In the genomic region with DNA sequence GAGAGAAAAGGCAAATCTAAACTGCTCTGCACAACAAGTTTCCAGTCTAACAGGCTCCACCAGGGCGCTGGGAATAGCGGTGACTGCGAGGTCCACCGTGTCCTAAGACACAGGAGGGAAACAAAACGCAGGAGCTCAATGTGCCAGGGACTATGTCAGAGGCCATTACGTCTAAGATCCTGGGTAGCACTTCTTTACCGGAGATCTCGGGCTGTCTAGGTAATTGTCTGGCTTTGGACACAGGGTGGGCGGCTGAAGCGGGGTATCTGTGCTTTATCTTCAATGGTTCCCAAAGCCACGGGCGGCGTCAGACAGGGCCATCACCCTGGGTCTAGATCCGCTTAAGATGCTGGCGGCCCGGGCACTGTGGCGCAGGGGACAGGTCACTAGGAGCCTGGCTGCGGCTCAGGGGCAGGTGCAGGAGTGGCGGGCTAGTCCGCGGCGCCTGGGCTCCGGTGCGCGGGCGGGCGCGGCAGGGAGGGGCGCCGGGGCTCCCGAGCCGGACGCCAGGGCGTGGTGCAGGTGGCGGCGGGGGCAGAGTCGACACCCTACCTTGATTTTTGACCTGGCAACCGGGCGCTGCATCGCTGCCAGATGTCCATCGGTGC, we compare ENCODE assay signal across 8 mouse cellular contexts. TPM values are rescaled to one million over a fixed set of nuclear protein-coding genes. Genes with fewer than 3 reads are reported as not detected.
DNase-seq lines count a peak whose midpoint lies in the region; ATAC-seq and TF ChIP-seq lines count a peak whose summit lies in the region.

No protein-coding gene starts in this region.

- no peak overlapping the region for H3K27ac ChIP-seq in bone marrow macrophage, adult 2 months (ENCODE audit: insufficient read depth, low read depth, low read length)
- no peak overlapping the region for H3K27ac ChIP-seq in liver, embryonic 11.5 days (ENCODE audit: low read depth, low read length)
- H3K27ac ChIP-seq in neural tube, embryonic 12.5 days = no peak overlapping the region

- no peaks in the 10 kb centered on the region for H3K36me3 ChIP-seq in liver, embryonic 11.5 days (ENCODE audit: control insufficient read depth, insufficient read depth, low read length)
- H3K36me3 ChIP-seq in neural tube, embryonic 12.5 days = no peaks in the 10 kb centered on the region

- TF ChIP-seq CTCF in bone marrow macrophage, adult 2 months (IDR thresholded peaks at IDR 0.05; ENCODE audit: low read depth, low read length) = no peak

- H3K9me3 ChIP-seq in liver, embryonic 11.5 days (ENCODE audit: control insufficient read depth, low read length) = no peaks in the 10 kb centered on the region
- H3K9me3 ChIP-seq in neural tube, embryonic 12.5 days = no peaks in the 10 kb centered on the region

- H3K9ac ChIP-seq in liver, embryonic 11.5 days (ENCODE audit: low read depth, low read length) = no peak overlapping the region; the same call in 1 of the 2 replicates
- H3K9ac ChIP-seq in neural tube, embryonic 12.5 days = peak overlapping the region; percentile 42; the same call in 1 of the 2 replicates

- TF ChIP-seq POLR2A in bone marrow macrophage, adult 2 months (IDR thresholded peaks at IDR 0.05; ENCODE audit: borderline replicate concordance, low read depth, low read length) = no peak

- H3K4me1 ChIP-seq in bone marrow macrophage, adult 2 months (ENCODE audit: control insufficient read depth, insufficient read depth, low read length) = no peaks in the 10 kb centered on the region
- H3K4me1 ChIP-seq in liver, embryonic 11.5 days (replicated peaks; ENCODE audit: control insufficient read depth, insufficient read depth, low read length) = peaks cover 11% of the 10 kb centered on the region; the same call in 1 of the 2 replicates
- peaks cover 36% of the 10 kb centered on the region for H3K4me1 ChIP-seq in neural tube, embryonic 12.5 days

- 1% methylated on average over 41 of the region's 41 CpGs for WGBS in liver, embryonic 11.5 days
- WGBS in neural tube, embryonic 12.5 days = under 1% methylated on average over 41 of the region's 41 CpGs

- peak; percentile 13; the same call in 1 of the 2 replicates for ATAC-seq in granulocyte monocyte progenitor cell, adult 5-6 weeks (replicated peaks; ENCODE audit: poor library complexity, severe bottlenecking)
- ATAC-seq in liver, embryonic 11.5 days (replicated peaks; ENCODE audit: low FRiP score) = no peak
- 0 out of 2 replicates have a peak, but pooled peaks have one; percentile 11 for ATAC-seq in neural tube, embryonic 12.5 days (ENCODE audit: low FRiP score, low read depth)
- no peak for ATAC-seq in monocyte, adult 5-6 weeks (replicated peaks; ENCODE audit: insufficient number of reproducible peaks, low FRiP score, low TSS enrichment, poor library complexity, severe bottlenecking)

- H3K27me3 ChIP-seq in liver, embryonic 11.5 days (replicated peaks; ENCODE audit: control insufficient read depth, insufficient read depth, low read length) = peaks cover 66% of the 10 kb centered on the region
- peaks cover 75% of the 10 kb centered on the region for H3K27me3 ChIP-seq in neural tube, embryonic 12.5 days (replicated peaks)

- H3K4me2 ChIP-seq in liver, embryonic 11.5 days = peak overlapping the region; percentile 63
- H3K4me2 ChIP-seq in neural tube, embryonic 12.5 days (replicated peaks) = peak overlapping the region; percentile 96

- H3K4me3 ChIP-seq in bone marrow macrophage, adult 2 months (ENCODE audit: insufficient read depth, low read length) = peak overlapping the region; percentile 53
- H3K4me3 ChIP-seq in liver, embryonic 11.5 days (ENCODE audit: low read depth, low read length) = peak overlapping the region; percentile 53
- peak overlapping the region; percentile 45 for H3K4me3 ChIP-seq in neural tube, embryonic 12.5 days

- peak; percentile 62 for DNase-seq in kidney, adult 18-20 months
- no peak for DNase-seq in kidney, postnatal 14 days
- peak; percentile 43 for DNase-seq in liver, embryonic 11.5 days (ENCODE audit: low spot score)
- DNase-seq in adrenal gland, adult 8-10 months = no peak

RNA-seq across cellular contexts. Expression of a gene that starts 1.5 kb away (rescaled TPM):
- not detected in 2 replicates for polyA plus RNA-seq in bone marrow macrophage, adult 2 months (2012; ENCODE audit: insufficient read depth, insufficient read length, missing spikeins)
- not detected in 2 replicates for total RNA-seq in granulocyte monocyte progenitor cell, adult 5-6 weeks (2014; fragmentation: Nextera tagmentation)
- total RNA-seq in granulocyte monocyte progenitor cell, adult 5-6 weeks (2017) = not detected in 2 replicates
- 0.14 TPM in 1 of 2 replicates, not detected in the other for polyA plus RNA-seq in liver, embryonic 11.5 days (2014; fragmentation: Nextera tagmentation; extraction: Ambion mirVana)
- 0.13 and 0.16 TPM in 2 replicates for polyA plus RNA-seq in neural tube, embryonic 12.5 days (2016; fragmentation: Nextera tagmentation; extraction: Ambion mirVana)
- total RNA-seq in monocyte, adult 5-6 weeks (2017) = not detected in 3 replicates
- not detected for total RNA-seq in adrenal gland, adult 8-10 months (2022)

RNA-seq across cellular contexts. Expression of a gene that starts 38.3 kb away (rescaled TPM):
- polyA plus RNA-seq in bone marrow macrophage, adult 2 months (2012; ENCODE audit: insufficient read depth, insufficient read length, missing spikeins) = 23.7 and 33.0 TPM in 2 replicates
- 62.8 and 84.3 TPM in 2 replicates for total RNA-seq in granulocyte monocyte progenitor cell, adult 5-6 weeks (2014; fragmentation: Nextera tagmentation)
- total RNA-seq in granulocyte monocyte progenitor cell, adult 5-6 weeks (2017) = 37.3 and 37.9 TPM in 2 replicates
- polyA plus RNA-seq in liver, embryonic 11.5 days (2014; fragmentation: Nextera tagmentation; extraction: Ambion mirVana) = 33.5 and 34.8 TPM in 2 replicates
- polyA plus RNA-seq in neural tube, embryonic 12.5 days (2016; fragmentation: Nextera tagmentation; extraction: Ambion mirVana) = 38.8 and 39.8 TPM in 2 replicates
- 14.5 to 22.5 TPM (median 21.7 TPM) in 3 replicates for total RNA-seq in monocyte, adult 5-6 weeks (2017)
- 10 to 100 TPM; 26.2 to 34.0 (median 31.5) TPM for total RNA-seq in adrenal gland, adult 8-10 months (2022)

RNA-seq across cellular contexts. Expression of a gene that starts 38.3 kb away (rescaled TPM):
- 3.6 TPM in 1 of 2 replicates, not detected in the other for polyA plus RNA-seq in bone marrow macrophage, adult 2 months (2012; ENCODE audit: insufficient read depth, insufficient read length, missing spikeins)
- not detected in 2 replicates for total RNA-seq in granulocyte monocyte progenitor cell, adult 5-6 weeks (2014; fragmentation: Nextera tagmentation)
- total RNA-seq in granulocyte monocyte progenitor cell, adult 5-6 weeks (2017) = not detected in 2 replicates
- polyA plus RNA-seq in liver, embryonic 11.5 days (2014; fragmentation: Nextera tagmentation; extraction: Ambion mirVana) = 0.40 and 0.80 TPM in 2 replicates
- polyA plus RNA-seq in neural tube, embryonic 12.5 days (2016; fragmentation: Nextera tagmentation; extraction: Ambion mirVana) = 3.3 TPM in 1 of 2 replicates, not detected in the other
- total RNA-seq in monocyte, adult 5-6 weeks (2017) = not detected in 3 replicates
- 10 to 100 TPM in 2 of 4 experiments, 1 to 10 TPM in 2; 7.0 to 12.5 (median 9.8) TPM for total RNA-seq in adrenal gland, adult 8-10 months (2022)

RNA-seq across cellular contexts. Expression of a gene that starts 59.8 kb away (rescaled TPM):
- polyA plus RNA-seq in bone marrow macrophage, adult 2 months (2012; ENCODE audit: insufficient read depth, insufficient read length, missing spikeins) = 867 and 1,049 TPM in 2 replicates
- total RNA-seq in granulocyte monocyte progenitor cell, adult 5-6 weeks (2014; fragmentation: Nextera tagmentation) = 226 and 255 TPM in 2 replicates
- total RNA-seq in granulocyte monocyte progenitor cell, adult 5-6 weeks (2017) = 248 and 283 TPM in 2 replicates
- polyA plus RNA-seq in liver, embryonic 11.5 days (2014; fragmentation: Nextera tagmentation; extraction: Ambion mirVana) = 168 and 171 TPM in 2 replicates
- polyA plus RNA-seq in neural tube, embryonic 12.5 days (2016; fragmentation: Nextera tagmentation; extraction: Ambion mirVana) = 87.2 and 88.9 TPM in 2 replicates
- 393 to 430 TPM (median 397 TPM) in 3 replicates for total RNA-seq in monocyte, adult 5-6 weeks (2017)
- total RNA-seq in adrenal gland, adult 8-10 months (2022) = 100 to 1,000 TPM in 3 of 4 experiments, 10 to 100 TPM in 1; 92.5 to 112 (median 101) TPM

RNA-seq across cellular contexts. Expression of a gene that starts 60.0 kb away (rescaled TPM):
- 12.2 and 13.2 TPM in 2 replicates for polyA plus RNA-seq in bone marrow macrophage, adult 2 months (2012; ENCODE audit: insufficient read depth, insufficient read length, missing spikeins)
- total RNA-seq in granulocyte monocyte progenitor cell, adult 5-6 weeks (2014; fragmentation: Nextera tagmentation) = 19.6 and 23.4 TPM in 2 replicates
- total RNA-seq in granulocyte monocyte progenitor cell, adult 5-6 weeks (2017) = 25.4 and 29.9 TPM in 2 replicates
- polyA plus RNA-seq in liver, embryonic 11.5 days (2014; fragmentation: Nextera tagmentation; extraction: Ambion mirVana) = 26.0 and 26.6 TPM in 2 replicates
- polyA plus RNA-seq in neural tube, embryonic 12.5 days (2016; fragmentation: Nextera tagmentation; extraction: Ambion mirVana) = 12.9 and 14.6 TPM in 2 replicates
- 5.7 to 13.8 TPM (median 6.8 TPM) in 3 replicates for total RNA-seq in monocyte, adult 5-6 weeks (2017)
- total RNA-seq in adrenal gland, adult 8-10 months (2022) = 10 to 100 TPM; 16.5 to 31.4 (median 19.5) TPM

Comparison
In these comparisons a context has a peak if more than half of its experiments do, and no peak if none do; other contexts are left out.
1. DNase-seq: peak in kidney, adult 18-20 months (single experiment) and liver, embryonic 11.5 days (single experiment); none in kidney, postnatal 14 days (single experiment) and adrenal gland, adult 8-10 months (single experiment).
2. ATAC-seq: peak in granulocyte monocyte progenitor cell, adult 5-6 weeks (single experiment) and neural tube, embryonic 12.5 days (single experiment); none in liver, embryonic 11.5 days (single experiment) and monocyte, adult 5-6 weeks (single experiment).
3. Peak in every context shown above with its lines, with median percentiles within 50 percentile points of each other: H3K4me3 ChIP-seq.